ENCODE assay signal across 8 mouse cellular contexts in the genomic region with DNA sequence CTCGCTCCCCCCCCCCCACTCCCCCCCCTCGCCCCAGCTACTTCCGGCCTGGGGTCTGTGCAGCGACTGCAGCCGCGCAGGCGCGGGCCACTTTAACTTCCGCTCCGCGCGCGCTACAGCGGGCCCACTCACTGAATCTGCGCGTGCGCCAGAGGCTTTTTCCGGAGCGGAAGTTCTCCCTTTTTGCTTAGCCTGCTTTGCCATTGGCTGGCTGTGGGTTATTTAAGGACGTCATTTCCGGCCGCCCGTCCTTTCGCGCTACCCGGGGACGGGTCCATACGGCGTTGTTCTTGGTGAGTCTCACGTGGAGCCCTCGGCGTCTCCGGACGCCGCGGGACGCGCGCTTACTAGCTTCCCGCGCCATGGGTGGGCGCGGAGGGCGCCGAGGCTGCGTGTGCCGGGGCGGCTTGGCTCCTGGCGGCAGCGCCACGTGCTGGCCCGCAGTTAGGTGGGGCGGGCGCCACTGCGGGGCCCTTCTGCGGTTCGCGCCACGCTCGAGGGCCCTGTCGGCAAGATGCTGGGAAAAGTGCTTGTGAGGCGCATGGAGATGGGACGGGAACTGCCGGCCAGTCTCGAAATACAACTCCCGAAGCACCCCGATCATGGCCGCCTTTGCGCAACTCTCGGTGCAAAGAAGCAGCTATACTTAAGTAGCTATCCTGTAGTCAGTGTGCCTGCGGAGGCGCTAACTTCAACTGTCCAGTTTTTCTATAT. TPM values are rescaled to one million over a fixed set of nuclear protein-coding genes. Genes with fewer than 3 reads are reported as not detected.
A peak's percentile ranks its signal among the peaks of the same experiment; 100 is the strongest.
DNase-seq lines count a peak whose midpoint lies in the region; ATAC-seq and TF ChIP-seq lines count a peak whose summit lies in the region.

A gene (plus strand): TSS at position 152 of the 714 bp plus-strand sequence.

- peak within 1 kb of the TSS; percentile 99 for H3K4me3 ChIP-seq in embryonic facial prominence, embryonic 13.5 days
- H3K4me3 ChIP-seq in kidney, adult 2 months (ENCODE audit: insufficient read depth, low read depth, low read length) = peak within 1 kb of the TSS; percentile 66
- H3K4me3 ChIP-seq in limb, embryonic 12.5 days (replicated peaks) = peak within 1 kb of the TSS; percentile 99
- peak within 1 kb of the TSS; percentile 97 for H3K4me3 ChIP-seq in midbrain, embryonic 15.5 days
- peak within 1 kb of the TSS; percentile 82 for H3K4me3 ChIP-seq in spleen, adult 2 months (ENCODE audit: extremely low read depth, insufficient read depth, insufficient read length)

- no peaks in the 10 kb centered on the region for H3K9me3 ChIP-seq in embryonic facial prominence, embryonic 13.5 days
- H3K9me3 ChIP-seq in limb, embryonic 12.5 days = no peaks in the 10 kb centered on the region
- H3K9me3 ChIP-seq in midbrain, embryonic 15.5 days = no peaks in the 10 kb centered on the region

- TF ChIP-seq POLR2A in kidney, adult 2 months (IDR thresholded peaks at IDR 0.05; ENCODE audit: low read depth, low read length) = peak; percentile 86
- TF ChIP-seq POLR2A in spleen, adult 2 months (IDR thresholded peaks at IDR 0.05; ENCODE audit: low read depth, low read length) = peak; percentile 92

- no peak for TF ChIP-seq CTCF in kidney, adult 2 months (conservative IDR thresholded peaks at IDR 0.05; ENCODE audit: insufficient read depth, insufficient read length, low read depth, low read length)
- TF ChIP-seq CTCF in spleen, adult 2 months (IDR thresholded peaks at IDR 0.05; ENCODE audit: extremely low read depth, insufficient read depth, insufficient read length, insufficient replicate concordance) = no peak

- DNase-seq in 3134 (ENCODE audit: extremely low read depth, insufficient read length, low spot score) = peak; percentile 99
- peak; percentile 97 for DNase-seq in adrenal gland, postnatal 36 days
- peak; percentile 96 to 98 for DNase-seq in heart, adult 18-20 months
- peak; percentile 98 for DNase-seq in kidney, adult 2 months
- peak; percentile 96 to 97 for DNase-seq in spleen, adult 2 months (ENCODE audit: low read depth in 1 of 2, low spot score in 2 of 2)

- ATAC-seq in embryonic facial prominence, embryonic 13.5 days (ENCODE audit: insufficient number of reproducible peaks, insufficient read depth, low FRiP score, low TSS enrichment, low read depth) = peak; percentile 97
- peak; percentile 92 for ATAC-seq in limb, embryonic 12.5 days (ENCODE audit: insufficient number of reproducible peaks, insufficient read depth, low FRiP score, low TSS enrichment, low read depth)
- peak; percentile 97 for ATAC-seq in midbrain, embryonic 15.5 days (replicated peaks)

- WGBS in embryonic facial prominence, embryonic 13.5 days = under 1% methylated on average over 72 of the region's 72 CpGs
- WGBS in kidney, adult 2 months = under 1% methylated on average over 71 of the region's 72 CpGs
- under 1% methylated on average over 67 of the region's 72 CpGs for WGBS in limb, embryonic 12.5 days
- WGBS in midbrain, embryonic 15.5 days = under 1% methylated on average over 64 of the region's 72 CpGs
- WGBS in spleen, adult 2 months = under 1% methylated on average over 72 of the region's 72 CpGs

- H3K27ac ChIP-seq in embryonic facial prominence, embryonic 13.5 days = peak within 1 kb of the TSS; percentile 90
- peak within 1 kb of the TSS; percentile 82 for H3K27ac ChIP-seq in kidney, adult 2 months (ENCODE audit: insufficient read depth, low read depth, low read length)
- H3K27ac ChIP-seq in limb, embryonic 12.5 days = peak within 1 kb of the TSS; percentile 93
- peak within 1 kb of the TSS; percentile 85 for H3K27ac ChIP-seq in midbrain, embryonic 15.5 days
- H3K27ac ChIP-seq in spleen, adult 2 months (ENCODE audit: insufficient read depth, low read length) = peak within 1 kb of the TSS; percentile 85

- peak within 1 kb of the TSS; percentile 86 for H3K4me2 ChIP-seq in embryonic facial prominence, embryonic 13.5 days
- H3K4me2 ChIP-seq in limb, embryonic 12.5 days = peak within 1 kb of the TSS; percentile 88
- peak within 1 kb of the TSS; percentile 64 for H3K4me2 ChIP-seq in midbrain, embryonic 15.5 days

- peak within 1 kb of the TSS; percentile 100 for H3K9ac ChIP-seq in embryonic facial prominence, embryonic 13.5 days
- peak within 1 kb of the TSS; percentile 100 for H3K9ac ChIP-seq in limb, embryonic 12.5 days (replicated peaks)
- H3K9ac ChIP-seq in midbrain, embryonic 15.5 days = peak within 1 kb of the TSS; percentile 98

- H3K36me3 ChIP-seq in embryonic facial prominence, embryonic 13.5 days = peaks cover 58% of the 10 kb centered on the region
- H3K36me3 ChIP-seq in kidney, adult 2 months (ENCODE audit: control insufficient read depth, insufficient read depth, low read length) = peaks cover 2% of the 10 kb centered on the region
- peaks cover 59% of the 10 kb centered on the region for H3K36me3 ChIP-seq in limb, embryonic 12.5 days
- peaks cover 31% of the 10 kb centered on the region for H3K36me3 ChIP-seq in midbrain, embryonic 15.5 days (replicated peaks)
- H3K36me3 ChIP-seq in spleen, adult 2 months (ENCODE audit: control insufficient read depth, insufficient read depth, low read length) = peaks cover 45% of the 10 kb centered on the region

- H3K4me1 ChIP-seq in embryonic facial prominence, embryonic 13.5 days = peaks cover 16% of the 10 kb centered on the region
- no peaks in the 10 kb centered on the region; the same call in 1 of the 2 replicates for H3K4me1 ChIP-seq in kidney, adult 2 months (ENCODE audit: control insufficient read depth, insufficient read depth, low read length)
- peaks cover 15% of the 10 kb centered on the region for H3K4me1 ChIP-seq in limb, embryonic 12.5 days (replicated peaks)
- peaks cover 22% of the 10 kb centered on the region for H3K4me1 ChIP-seq in midbrain, embryonic 15.5 days
- peaks cover 8% of the 10 kb centered on the region for H3K4me1 ChIP-seq in spleen, adult 2 months (ENCODE audit: control insufficient read depth, insufficient read depth, insufficient read length)

- H3K27me3 ChIP-seq in embryonic facial prominence, embryonic 13.5 days = no peaks in the 10 kb centered on the region
- no peaks in the 10 kb centered on the region for H3K27me3 ChIP-seq in kidney, adult 2 months (replicated peaks; ENCODE audit: control insufficient read depth, insufficient read depth, low read length)
- H3K27me3 ChIP-seq in limb, embryonic 12.5 days = no peaks in the 10 kb centered on the region
- no peaks in the 10 kb centered on the region for H3K27me3 ChIP-seq in midbrain, embryonic 15.5 days (replicated peaks)
- H3K27me3 ChIP-seq in spleen, adult 2 months (ENCODE audit: control insufficient read depth, insufficient read depth, low read length) = no peaks in the 10 kb centered on the region

RNA-seq across cellular contexts. Expression of the gene that starts here (rescaled TPM):
- 100 to 1,000 TPM; 746 to 780 TPM for total RNA-seq in adrenal gland, postnatal 36 days (2021)
- polyA plus RNA-seq in embryonic facial prominence, embryonic 13.5 days (2015; fragmentation: Nextera tagmentation; extraction: Ambion mirVana) = 1,482 and 1,560 TPM in 2 replicates
- 100 to 1,000 TPM; 538 to 567 TPM for total RNA-seq in heart, adult 18-20 months (2021)
- 1,195 and 1,310 TPM in 2 replicates for polyA plus RNA-seq in kidney, adult 2 months (2012; rRNA removed)
- 1,149 and 1,159 TPM in 2 replicates for polyA plus RNA-seq in limb, embryonic 12.5 days (2016; fragmentation: Nextera tagmentation; extraction: Ambion mirVana)
- polyA plus RNA-seq in midbrain, embryonic 15.5 days (2015; fragmentation: Nextera tagmentation; extraction: Ambion mirVana) = 917 and 949 TPM in 2 replicates
- 2,660 and 3,812 TPM in 2 replicates for polyA plus RNA-seq in spleen, adult 2 months (2012; rRNA removed)

Comparison
In these comparisons a context has a peak if more than half of its experiments do, and no peak if none do; other contexts are left out.
1. Peak in every context shown above with its lines: DNase-seq, ATAC-seq, H3K4me3 ChIP-seq and H3K27ac ChIP-seq.